Mouse (Mus musculus) liver, embryonic 16.5 days (tissue): ENCODE results near the gene Gps2. TPM values are rescaled to one million over a fixed set of nuclear protein-coding genes. Genes with fewer than 3 reads are reported as not detected.
"Not testable (repeated sequence)": the region's sequence is repeated elsewhere in the genome, so short reads cannot be mapped to it uniquely, and the experiment has no call there.

Experiments
- ATAC-seq: fragments of 200-750 bp; cut with Nextera tagmentation; 2 replicates; pipeline ENCODE4 v1.8.0; 2017; ENCODE audit warnings: low read depth, mild to moderate bottlenecking, moderate number of reproducible peaks, moderate library complexity
- H3K27ac ChIP-seq: fragments of 300-500 bp; sonication (generic); 2 replicates; pipeline ENCODE4 v1.5.1; 2014; ENCODE audit warnings: mild to moderate bottlenecking, low read length
- H3K27me3 ChIP-seq: fragments of 300-500 bp; sonication (generic); 2 replicates; pipeline ENCODE4 v1.6.1; 2014; ENCODE audit warnings: low read depth, low read length, mixed read lengths; ENCODE audit not compliant: control insufficient read depth, insufficient read depth
- H3K36me3 ChIP-seq: fragments of 300-500 bp; sonication (generic); 2 replicates; pipeline ENCODE4 v1.6.1; 2014; ENCODE audit warnings: mild to moderate bottlenecking; ENCODE audit not compliant: control insufficient read depth, insufficient read depth
- H3K4me1 ChIP-seq: fragments of 300-500 bp; sonication (generic); 2 replicates; pipeline ENCODE4 v1.6.1; 2014; ENCODE audit warnings: low read depth, low read length, mixed read lengths; ENCODE audit not compliant: control insufficient read depth
- H3K4me2 ChIP-seq: fragments of 300-500 bp; sonication (generic); 2 replicates; pipeline ENCODE4 v1.6.1; 2014; ENCODE audit warnings: low read depth, low read length, mixed read lengths
- H3K4me3 ChIP-seq: fragments of 300-500 bp; sonication (generic); 2 replicates; pipeline ENCODE4 v1.5.1; 2014; ENCODE audit warnings: low read depth, mild to moderate bottlenecking, low read length
- H3K9ac ChIP-seq: fragments of 300-500 bp; sonication (generic); 2 replicates; pipeline ENCODE4 v1.6.1; 2014; ENCODE audit warnings: low read depth, low read length
- H3K9me3 ChIP-seq: fragments of 300-500 bp; sonication (generic); replicated peaks from 2 replicates; pipeline ENCODE4 v1.6.1; 2016; ENCODE audit warnings: low read length; ENCODE audit not compliant: control insufficient read depth
- WGBS: fragments of 180-500 bp; shearing (Covaris S2); extraction: QIAGEN DNeasy Blood & Tissue Kit; methylation state at CpG from one replicate; pipeline ENCODE4 v1.1.7; 2014; ENCODE audit not compliant: insufficient replicate concordance; 5-methylcytosine and 5-hydroxymethylcytosine counted together
- polyA plus RNA-seq: library from polyadenylated mRNA; unstranded; fragments of >200 nt; fragmentation: Nextera tagmentation; extraction: Ambion mirVana; gene quantifications from 2 replicates; pipeline ENCODE4 v1.2.1, GENCODE M21; 2015

Gps2 gene
- polyA plus RNA-seq, 1 experiment from 2014 or later: 83.1 TPM

GRCm38 (mm10) chr11:69927501-69927900, 13.8 kb downstream of the Gps2 start:
- no peak overlapping the region for H3K4me3 ChIP-seq
- H3K27me3 ChIP-seq: no peaks in the 10 kb centered on the region
- WGBS: 86% methylated on average over 2 of the region's 2 CpGs
- H3K9me3 ChIP-seq: no peaks in the 10 kb centered on the region
- H3K36me3 ChIP-seq: no peaks in the 10 kb centered on the region
- ATAC-seq: no peak
- no peak overlapping the region for H3K27ac ChIP-seq
- no peak overlapping the region for H3K4me2 ChIP-seq
- no peak overlapping the region for H3K9ac ChIP-seq
- peaks cover 17% of the 10 kb centered on the region for H3K4me1 ChIP-seq

- H3K4me2 ChIP-seq: no peak overlapping the region
- 30% methylated on average over 4 of the region's 4 CpGs for WGBS
- peaks cover 7% of the 10 kb centered on the region for H3K4me1 ChIP-seq
- no peak overlapping the region for H3K4me3 ChIP-seq
- no peaks in the 10 kb centered on the region for H3K9me3 ChIP-seq
- no peaks in the 10 kb centered on the region for H3K36me3 ChIP-seq
- H3K27ac ChIP-seq: no peak overlapping the region
- ATAC-seq: no peak
- H3K9ac ChIP-seq: no peak overlapping the region
- peaks cover 5% of the 10 kb centered on the region for H3K27me3 ChIP-seq
Measured at GRCm38 (mm10) chr11:69929712-69930111, 16.0 kb downstream of the Gps2 start.

- not testable (repeated sequence) for ATAC-seq
Measured at GRCm38 (mm10) chr11:69930176-69930575, 16.5 kb downstream of the Gps2 start.

GRCm38 (mm10) chr11:69930967-69931537, 17.4 kb downstream of the Gps2 start:
- H3K4me3 ChIP-seq: no peak overlapping the region
- no peak overlapping the region for H3K4me2 ChIP-seq
- H3K27me3 ChIP-seq: peaks cover 19% of the 10 kb centered on the region
- no peak overlapping the region for H3K9ac ChIP-seq
- no peaks in the 10 kb centered on the region for H3K36me3 ChIP-seq
- H3K9me3 ChIP-seq: no peaks in the 10 kb centered on the region
- H3K4me1 ChIP-seq: peaks cover 20% of the 10 kb centered on the region
- H3K27ac ChIP-seq: peak overlapping the region; percentile 36; the same call in 1 of the 2 replicates
- no peak for ATAC-seq
- 35% methylated on average over 3 of the region's 3 CpGs for WGBS

More at GRCm38 (mm10) chr11:69930176-69930575, 16.5 kb downstream of the Gps2 start:
- 78% methylated on average over 8 of the region's 8 CpGs for WGBS
- not testable (repeated sequence) for H3K27me3 ChIP-seq, H3K9ac ChIP-seq, H3K36me3 ChIP-seq, H3K9me3 ChIP-seq, H3K4me3 ChIP-seq, H3K4me2 ChIP-seq, H3K27ac ChIP-seq
- peaks cover 11% of the 10 kb centered on the region for H3K4me1 ChIP-seq

GRCm38 (mm10) chr11:69931769-69932168, 18.1 kb downstream of the Gps2 start:
- no peaks in the 10 kb centered on the region for H3K9me3 ChIP-seq
- no peak for ATAC-seq
- no peak overlapping the region for H3K9ac ChIP-seq
- H3K27me3 ChIP-seq: peaks cover 26% of the 10 kb centered on the region
- WGBS: 38% methylated on average over 8 of the region's 8 CpGs
- peaks cover 25% of the 10 kb centered on the region for H3K4me1 ChIP-seq
- H3K36me3 ChIP-seq: no peaks in the 10 kb centered on the region
- peak overlapping the region; percentile 6; the same call in 1 of the 2 replicates for H3K27ac ChIP-seq
- no peak overlapping the region for H3K4me3 ChIP-seq
- H3K4me2 ChIP-seq: no peak overlapping the region

- H3K27ac ChIP-seq: no peak overlapping the region
- ATAC-seq: no peak
- WGBS: 24% methylated on average over 3 of the region's 3 CpGs
- H3K4me2 ChIP-seq: no peak overlapping the region
- H3K9ac ChIP-seq: no peak overlapping the region
- H3K4me1 ChIP-seq: peaks cover 25% of the 10 kb centered on the region
- H3K4me3 ChIP-seq: no peak overlapping the region
- H3K36me3 ChIP-seq: no peaks in the 10 kb centered on the region
- H3K27me3 ChIP-seq: peaks cover 31% of the 10 kb centered on the region
- no peaks in the 10 kb centered on the region for H3K9me3 ChIP-seq
Measured at GRCm38 (mm10) chr11:69932254-69932653, 18.6 kb downstream of the Gps2 start.

- Histone ChIP-seq H3K9ac (no peak overlapping the region), H3K27me3 (peaks cover 39% of the 10 kb centered on the region), H3K4me2 (no peak overlapping the region), H3K36me3 (no peaks in the 10 kb centered on the region), H3K27ac (no peak overlapping the region), H3K9me3 (no peaks in the 10 kb centered on the region), H3K4me3 (no peak overlapping the region), H3K4me1 (peaks cover 25% of the 10 kb centered on the region)
- ATAC-seq: no peak
- WGBS: 50% methylated on average over 4 of the region's 4 CpGs
Measured at GRCm38 (mm10) chr11:69933066-69933465, 19.4 kb downstream of the Gps2 start.

GRCm38 (mm10) chr11:69934169-69934568, 20.5 kb downstream of the Gps2 start:
- peak; percentile 62 for ATAC-seq
- H3K9ac ChIP-seq: no peak overlapping the region
- no peaks in the 10 kb centered on the region for H3K9me3 ChIP-seq
- H3K4me3 ChIP-seq: peak overlapping the region; percentile 27; the same call in 1 of the 2 replicates
- 2% methylated on average over 18 of the region's 18 CpGs for WGBS
- H3K27ac ChIP-seq: no peak overlapping the region
- H3K4me2 ChIP-seq: peak overlapping the region; percentile 57
- no peaks in the 10 kb centered on the region for H3K36me3 ChIP-seq
- H3K4me1 ChIP-seq: peaks cover 25% of the 10 kb centered on the region
- H3K27me3 ChIP-seq: peaks cover 49% of the 10 kb centered on the region

- Histone ChIP-seq H3K4me2 (peak overlapping the region; percentile 95), H3K4me3 (peak overlapping the region; percentile 27; the same call in 1 of the 2 replicates), H3K36me3 (no peaks in the 10 kb centered on the region), H3K9ac (no peak overlapping the region), H3K9me3 (no peaks in the 10 kb centered on the region), H3K27ac (no peak overlapping the region), H3K27me3 (peaks cover 52% of the 10 kb centered on the region), H3K4me1 (peaks cover 25% of the 10 kb centered on the region)
- 11% methylated on average over 6 of the region's 6 CpGs for WGBS
- no peak for ATAC-seq
Measured at GRCm38 (mm10) chr11:69934681-69935080, 21.0 kb downstream of the Gps2 start.
